Comparison of ENCODE assay signal across 8 mouse cellular contexts in the genomic region with DNA sequence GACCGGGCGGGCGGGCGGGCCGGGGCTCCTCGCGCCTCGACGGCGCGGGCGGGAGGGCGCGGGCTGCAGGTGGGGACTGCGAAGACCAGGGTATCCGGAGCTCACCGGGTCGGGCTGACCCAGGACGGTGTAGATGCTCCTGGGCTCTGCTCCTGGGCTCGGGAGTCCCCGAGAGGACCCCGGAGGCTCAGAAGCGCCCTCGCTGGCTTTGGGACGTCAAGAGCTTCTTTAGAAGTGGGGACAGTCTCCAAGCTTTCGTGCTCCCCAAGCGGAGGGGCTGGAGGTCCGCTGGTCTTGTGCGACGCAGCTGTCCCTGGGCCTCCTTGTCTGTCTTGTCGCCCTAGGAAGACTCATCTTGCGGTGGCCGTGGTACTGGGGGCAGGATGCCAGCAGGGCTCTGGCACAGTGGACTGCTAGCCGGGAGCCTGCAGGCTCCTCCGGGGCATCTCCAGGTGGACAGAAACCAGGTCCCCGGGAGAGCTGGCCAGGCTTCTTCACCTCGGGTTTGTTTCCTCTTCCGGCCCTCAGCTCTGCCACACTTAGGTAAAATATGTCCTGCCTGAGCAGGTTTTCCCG. TPM values are rescaled to one million over a fixed set of nuclear protein-coding genes. Genes with fewer than 3 reads are reported as not detected.
DNase-seq lines count a peak whose midpoint lies in the region; ATAC-seq lines count a peak whose summit lies in the region.

No protein-coding gene starts in this region.

- ATAC-seq in embryonic facial prominence, embryonic 12.5 days (ENCODE audit: insufficient number of reproducible peaks, insufficient read depth, low FRiP score, low TSS enrichment) = peak; percentile 62
- peak; percentile 20; the same call in 1 of the 2 replicates for ATAC-seq in heart, embryonic 12.5 days (ENCODE audit: insufficient number of reproducible peaks, low FRiP score)
- ATAC-seq in kidney, embryonic 16.5 days (ENCODE audit: low FRiP score, low TSS enrichment) = peak; percentile 72

- H3K4me2 ChIP-seq in embryonic facial prominence, embryonic 12.5 days (replicated peaks) = peak overlapping the region; percentile 92
- peak overlapping the region; percentile 86 for H3K4me2 ChIP-seq in heart, embryonic 12.5 days
- H3K4me2 ChIP-seq in kidney, embryonic 16.5 days (replicated peaks; ENCODE audit: low read depth, low read length) = peak overlapping the region; percentile 80

- H3K27me3 ChIP-seq in embryonic facial prominence, embryonic 12.5 days = no peaks in the 10 kb centered on the region
- H3K27me3 ChIP-seq in heart, embryonic 12.5 days (replicated peaks) = no peaks in the 10 kb centered on the region
- H3K27me3 ChIP-seq in kidney, embryonic 16.5 days (ENCODE audit: insufficient read depth, low read length) = no peaks in the 10 kb centered on the region

- H3K27ac ChIP-seq in embryonic facial prominence, embryonic 12.5 days = peak overlapping the region; percentile 84
- H3K27ac ChIP-seq in heart, embryonic 12.5 days (ENCODE audit: poor library complexity, severe bottlenecking) = peak overlapping the region; percentile 93
- peak overlapping the region; percentile 86 for H3K27ac ChIP-seq in kidney, embryonic 16.5 days (ENCODE audit: low read length)

- peak; percentile 40 to 42 for DNase-seq in B cell, adult 2 months
- DNase-seq in adrenal gland, adult 8-10 months = peak; percentile 42
- DNase-seq in lung, postnatal 10 days = peak; percentile 63
- peak; percentile 64 for DNase-seq in retina, postnatal 1 day
- peak; percentile 48 to 59 for DNase-seq in urinary bladder, postnatal 36 days (ENCODE audit: low spot score in 2 of 2)

- no peaks in the 10 kb centered on the region for H3K9me3 ChIP-seq in embryonic facial prominence, embryonic 12.5 days
- H3K9me3 ChIP-seq in heart, embryonic 12.5 days (replicated peaks) = no peaks in the 10 kb centered on the region
- H3K9me3 ChIP-seq in kidney, embryonic 16.5 days (ENCODE audit: low read length) = no peaks in the 10 kb centered on the region

- under 1% methylated on average over 27 of the region's 39 CpGs for WGBS in embryonic facial prominence, embryonic 12.5 days
- 0% methylated on average over 28 of the region's 39 CpGs for WGBS in heart, embryonic 12.5 days
- WGBS in kidney, embryonic 16.5 days = under 1% methylated on average over 26 of the region's 39 CpGs

- peak overlapping the region; percentile 89 for H3K4me3 ChIP-seq in embryonic facial prominence, embryonic 12.5 days
- peak overlapping the region; percentile 87 for H3K4me3 ChIP-seq in heart, embryonic 12.5 days
- peak overlapping the region; percentile 69 for H3K4me3 ChIP-seq in kidney, embryonic 16.5 days (ENCODE audit: low read length)

- peaks cover 33% of the 10 kb centered on the region for H3K4me1 ChIP-seq in embryonic facial prominence, embryonic 12.5 days
- peaks cover 58% of the 10 kb centered on the region for H3K4me1 ChIP-seq in heart, embryonic 12.5 days (replicated peaks)
- peaks cover 34% of the 10 kb centered on the region for H3K4me1 ChIP-seq in kidney, embryonic 16.5 days (ENCODE audit: insufficient read depth, low read length)

- peak overlapping the region; percentile 94 for H3K9ac ChIP-seq in embryonic facial prominence, embryonic 12.5 days
- H3K9ac ChIP-seq in heart, embryonic 12.5 days = peak overlapping the region; percentile 92
- H3K9ac ChIP-seq in kidney, embryonic 16.5 days (replicated peaks; ENCODE audit: low read length) = peak overlapping the region; percentile 95

- H3K36me3 ChIP-seq in embryonic facial prominence, embryonic 12.5 days = peaks cover 2% of the 10 kb centered on the region; the same call in 1 of the 2 replicates
- peaks cover 16% of the 10 kb centered on the region for H3K36me3 ChIP-seq in heart, embryonic 12.5 days
- 0 out of 2 replicates have a peak, but pooled peaks cover 1% of the 10 kb centered on the region for H3K36me3 ChIP-seq in kidney, embryonic 16.5 days (ENCODE audit: insufficient read depth, low read length)

RNA-seq across cellular contexts. Expression of a gene that starts 1.3 kb away (rescaled TPM):
- 10 to 100 TPM; 37.0 to 49.0 (median 43.7) TPM for total RNA-seq in adrenal gland, adult 8-10 months (2022)
- polyA plus RNA-seq in embryonic facial prominence, embryonic 12.5 days (2016; fragmentation: Nextera tagmentation; extraction: Ambion mirVana) = 49.1 and 50.9 TPM in 2 replicates
- 51.7 and 53.5 TPM in 2 replicates for polyA plus RNA-seq in heart, embryonic 12.5 days (2016; fragmentation: Nextera tagmentation; extraction: Ambion mirVana)
- 53.8 and 60.3 TPM in 2 replicates for polyA plus RNA-seq in kidney, embryonic 16.5 days (2015; fragmentation: Nextera tagmentation; extraction: Ambion mirVana)

RNA-seq across cellular contexts. Expression of a gene that starts 12.6 kb away (rescaled TPM):
- 10 to 100 TPM; 44.0 to 52.1 (median 46.1) TPM for total RNA-seq in adrenal gland, adult 8-10 months (2022)
- 21.0 and 22.3 TPM in 2 replicates for polyA plus RNA-seq in embryonic facial prominence, embryonic 12.5 days (2016; fragmentation: Nextera tagmentation; extraction: Ambion mirVana)
- polyA plus RNA-seq in heart, embryonic 12.5 days (2016; fragmentation: Nextera tagmentation; extraction: Ambion mirVana) = 12.4 and 12.6 TPM in 2 replicates
- polyA plus RNA-seq in kidney, embryonic 16.5 days (2015; fragmentation: Nextera tagmentation; extraction: Ambion mirVana) = 19.7 and 19.8 TPM in 2 replicates

RNA-seq across cellular contexts. Expression of a gene that starts 16.7 kb away (rescaled TPM):
- total RNA-seq in adrenal gland, adult 8-10 months (2022) = 1 to 10 TPM in 3 of 4 experiments, under 1 TPM in 1; 0.78 to 2.4 (median 1.7) TPM
- 0.45 and 0.46 TPM in 2 replicates for polyA plus RNA-seq in embryonic facial prominence, embryonic 12.5 days (2016; fragmentation: Nextera tagmentation; extraction: Ambion mirVana)
- 1.8 and 2.4 TPM in 2 replicates for polyA plus RNA-seq in heart, embryonic 12.5 days (2016; fragmentation: Nextera tagmentation; extraction: Ambion mirVana)
- 0.04 and 0.23 TPM in 2 replicates for polyA plus RNA-seq in kidney, embryonic 16.5 days (2015; fragmentation: Nextera tagmentation; extraction: Ambion mirVana)

RNA-seq across cellular contexts. Expression of a gene that starts 46.7 kb away (rescaled TPM):
- 10 to 100 TPM; 16.0 to 24.6 (median 20.3) TPM for total RNA-seq in adrenal gland, adult 8-10 months (2022)
- 20.7 and 23.8 TPM in 2 replicates for polyA plus RNA-seq in embryonic facial prominence, embryonic 12.5 days (2016; fragmentation: Nextera tagmentation; extraction: Ambion mirVana)
- polyA plus RNA-seq in heart, embryonic 12.5 days (2016; fragmentation: Nextera tagmentation; extraction: Ambion mirVana) = 13.7 and 15.8 TPM in 2 replicates
- polyA plus RNA-seq in kidney, embryonic 16.5 days (2015; fragmentation: Nextera tagmentation; extraction: Ambion mirVana) = 14.7 and 17.8 TPM in 2 replicates

RNA-seq across cellular contexts. Expression of a gene that starts 52.3 kb away (rescaled TPM):
- total RNA-seq in adrenal gland, adult 8-10 months (2022) = 10 to 100 TPM; 13.2 to 23.1 (median 18.0) TPM
- 20.1 and 21.6 TPM in 2 replicates for polyA plus RNA-seq in embryonic facial prominence, embryonic 12.5 days (2016; fragmentation: Nextera tagmentation; extraction: Ambion mirVana)
- 12.7 and 13.4 TPM in 2 replicates for polyA plus RNA-seq in heart, embryonic 12.5 days (2016; fragmentation: Nextera tagmentation; extraction: Ambion mirVana)
- 23.4 and 25.8 TPM in 2 replicates for polyA plus RNA-seq in kidney, embryonic 16.5 days (2015; fragmentation: Nextera tagmentation; extraction: Ambion mirVana)

Comparison
In these comparisons a context has a peak if more than half of its experiments do, and no peak if none do; other contexts are left out.
1. Peak in every context shown above with its lines: DNase-seq, ATAC-seq, H3K4me3 ChIP-seq and H3K27ac ChIP-seq.
2. ATAC-seq: peak in every context shown above with its lines; median percentile 72 in kidney, embryonic 16.5 days; 62 in embryonic facial prominence, embryonic 12.5 days; 20 in heart, embryonic 12.5 days.